In genomic region chr2:105611014-105611413, GRCm38 (mm10) we compare ENCODE assay signal across 24 mouse cellular contexts. TPM values are rescaled to one million over a fixed set of nuclear protein-coding genes. Genes with fewer than 3 reads are reported as not detected.
DNase-seq lines count a peak whose midpoint lies in the region; ATAC-seq and TF ChIP-seq lines count a peak whose summit lies in the region.
"Had no signal": no experiment of that assay in that cellular context is flagged by ENCODE, and none has a peak within 500 bp of the region (broad histone marks: within the 10 kb centered on the region; RNA-seq: fewer than 3 reads in every experiment).

No protein-coding gene starts in this region.

- peaks cover 68% of the 10 kb centered on the region for H3K27me3 ChIP-seq in hindbrain, embryonic 10.5 days (ENCODE audit: insufficient read depth, poor library complexity, severe bottlenecking)
- 0 out of 2 replicates have a peak, but pooled peaks cover 3% of the 10 kb centered on the region for H3K27me3 ChIP-seq in hindbrain, postnatal 0 days (ENCODE audit: insufficient read depth, low read length)
- peaks cover 55% of the 10 kb centered on the region for H3K27me3 ChIP-seq in E14TG2a.4 (ENCODE audit: insufficient read depth, low read length)
- peaks cover 7% of the 10 kb centered on the region for H3K27me3 ChIP-seq in neural tube, embryonic 12.5 days (replicated peaks)

- no peak overlapping the region for H3K4me3 ChIP-seq in hindbrain, embryonic 10.5 days
- H3K4me3 ChIP-seq in hindbrain, postnatal 0 days (ENCODE audit: low read length): no peak overlapping the region
- peak overlapping the region; percentile 17; the same call in 1 of the 2 replicates for H3K4me3 ChIP-seq in E14TG2a.4 (replicated peaks; ENCODE audit: low read length)
- H3K4me3 ChIP-seq in neural tube, embryonic 12.5 days: no peak overlapping the region
- H3K4me3 ChIP-seq: heart, embryonic 12.5 days had no signal

- intact Hi-C loops in left cerebral cortex, postnatal 4 days (cut with DNase I): no loop called here

- H3K27ac ChIP-seq in hindbrain, embryonic 10.5 days: peak overlapping the region; percentile 91
- H3K27ac ChIP-seq in hindbrain, postnatal 0 days: no peak overlapping the region
- H3K27ac ChIP-seq in neural tube, embryonic 12.5 days: no peak overlapping the region
- H3K27ac ChIP-seq: stomach, postnatal 0 days had no signal

- ATAC-seq in hindbrain, postnatal 0 days: no peak
- peak; percentile 45 for ATAC-seq in neural tube, embryonic 12.5 days (ENCODE audit: low FRiP score, low read depth)
- no peak for ATAC-seq in CD4-positive, CD25-positive, alpha-beta regulatory T cell, adult 4 months
- ATAC-seq: forebrain, postnatal 0 days; inflammation-experienced regulatory T-cells, adult 6 months; lung, postnatal 0 days had no signal

- H3K9me3 ChIP-seq in hindbrain, embryonic 10.5 days: no peaks in the 10 kb centered on the region
- no peaks in the 10 kb centered on the region for H3K9me3 ChIP-seq in hindbrain, postnatal 0 days (ENCODE audit: low read length)
- H3K9me3 ChIP-seq in E14TG2a.4 (ENCODE audit: low read length): no peaks in the 10 kb centered on the region
- H3K9me3 ChIP-seq in neural tube, embryonic 12.5 days: no peaks in the 10 kb centered on the region
- H3K9me3 ChIP-seq: heart, embryonic 12.5 days had no signal

- no peak overlapping the region for H3K4me2 ChIP-seq in hindbrain, postnatal 0 days (ENCODE audit: low read depth, low read length)
- H3K4me2 ChIP-seq in neural tube, embryonic 12.5 days (replicated peaks): peak overlapping the region; percentile 52; the same call in 1 of the 2 replicates

- no peak for TF ChIP-seq CTCF in hindbrain, postnatal 0 days (IDR thresholded peaks at IDR 0.05; ENCODE audit: low read depth)
- TF ChIP-seq CTCF in E14TG2a.4 (conservative IDR thresholded peaks at IDR 0.05; ENCODE audit: low read length): no peak

- H3K36me3 ChIP-seq in hindbrain, embryonic 10.5 days: no peaks in the 10 kb centered on the region
- H3K36me3 ChIP-seq in hindbrain, postnatal 0 days (ENCODE audit: insufficient read depth, low read length): no peaks in the 10 kb centered on the region
- H3K36me3 ChIP-seq in E14TG2a.4 (ENCODE audit: insufficient read depth, low read length): no peaks in the 10 kb centered on the region
- H3K36me3 ChIP-seq in neural tube, embryonic 12.5 days: no peaks in the 10 kb centered on the region
- H3K36me3 ChIP-seq: heart, embryonic 12.5 days had no signal

- whole genome bisulfite sequencing in hindbrain, embryonic 10.5 days: 30% methylated on average over 5 of the region's 5 CpGs
- 42% methylated on average over 5 of the region's 5 CpGs for whole genome bisulfite sequencing in hindbrain, postnatal 0 days
- 15% methylated on average over 5 of the region's 5 CpGs for WGBS in neural tube, embryonic 12.5 days

- H3K9ac ChIP-seq in hindbrain, postnatal 0 days (replicated peaks; ENCODE audit: low read length): no peak overlapping the region
- no peak overlapping the region for H3K9ac ChIP-seq in neural tube, embryonic 12.5 days
- H3K9ac ChIP-seq: forebrain, postnatal 0 days; heart, embryonic 12.5 days had no signal

- peaks cover 40% of the 10 kb centered on the region for H3K4me1 ChIP-seq in hindbrain, embryonic 10.5 days (replicated peaks)
- peaks cover 15% of the 10 kb centered on the region for H3K4me1 ChIP-seq in hindbrain, postnatal 0 days (ENCODE audit: insufficient read depth, low read length)
- H3K4me1 ChIP-seq in E14TG2a.4 (replicated peaks; ENCODE audit: low read depth, low read length): peaks cover 60% of the 10 kb centered on the region
- peaks cover 21% of the 10 kb centered on the region for H3K4me1 ChIP-seq in neural tube, embryonic 12.5 days

- peak; percentile 12 for DNase-seq in hindbrain, embryonic 10.5 days (ENCODE audit: low spot score)
- DNase-seq in hindbrain, postnatal 0 days (ENCODE audit: low spot score): no peak
- peak; percentile 54 for DNase-seq in embryo, embryonic 10.5 days (ENCODE audit: low spot score)
- DNase-seq in left cerebral cortex, postnatal 4 days: no peak
- DNase-seq: adrenal gland, adult 2 months; cerebellum, adult 8-10 months; forebrain, postnatal 0 days; kidney, adult 2 months; kidney, postnatal 25 days; liver; retina, postnatal 1 day; right cerebral cortex, postnatal 4 days; thymus, postnatal 25 days had no signal

RNA-seq across cellular contexts. Expression of gene Pax6, which starts 57.7 kb away (rescaled TPM):
- 24.7 and 27.0 TPM in 2 replicates for polyA plus RNA-seq in hindbrain, embryonic 10.5 days (2016; fragmentation: Nextera tagmentation; extraction: Ambion mirVana)
- 88.7 and 136 TPM in 2 replicates for total RNA-seq in hindbrain, postnatal 0 days (2014; rRNA removed)
- 68.7 and 82.3 TPM in 2 replicates for polyA plus RNA-seq in hindbrain, postnatal 0 days (2015; fragmentation: Nextera tagmentation; extraction: Ambion mirVana)
- polyA plus RNA-seq in neural tube, embryonic 12.5 days (2016; fragmentation: Nextera tagmentation; extraction: Ambion mirVana): 23.8 and 25.7 TPM in 2 replicates
- 10 to 100 TPM; 11.5 to 13.9 TPM for total RNA-seq in left cerebral cortex, postnatal 4 days (2021)
- 1 to 10 TPM in 1 of 2 experiments, not detected in 1; 1.3 TPM for polyA plus RNA-seq in CD4-positive, CD25-positive, alpha-beta regulatory T cell, adult 4 months (2017; shearing (Covaris generic))
- total RNA-seq: adrenal gland, adult 2 months; common myeloid progenitor, adult 5-6 weeks; gastrocnemius, adult 18-20 months; heart, postnatal 25 days; monocyte, adult 5-6 weeks had no signal
- polyA plus RNA-seq: adrenal gland, adult 2 months; kidney, adult 2 months; lung, postnatal 0 days had no signal

Comparison
In these comparisons a context has a peak if more than half of its experiments do, and no peak if none do; other contexts are left out.
1. DNase-seq: peak in hindbrain, embryonic 10.5 days (single experiment) and embryo, embryonic 10.5 days (single experiment); none in hindbrain, postnatal 0 days (single experiment) and left cerebral cortex, postnatal 4 days (single experiment).
2. RNA of gene Pax6, which starts 57.7 kb away (polyA plus RNA-seq): 68.7 to 82.3 TPM in hindbrain, postnatal 0 days, 24.7 to 27.0 TPM in hindbrain, embryonic 10.5 days and 23.8 to 25.7 TPM in neural tube, embryonic 12.5 days; 1.3 TPM in CD4-positive, CD25-positive, alpha-beta regulatory T cell, adult 4 months; every median in the first group is over 10 times any median in the second.